Mouse (Mus musculus) MEL-GATA-1-ER (cell line): ENCODE data around the gene Vps37c.

Experiments used
- DNase-seq: peaks from one replicate; pipeline ENCODE4 v3.0.0-alpha.2; 2012; ENCODE audit warnings: low read depth; ENCODE audit errors: extremely low read depth

The Vps37c gene

DNA sequence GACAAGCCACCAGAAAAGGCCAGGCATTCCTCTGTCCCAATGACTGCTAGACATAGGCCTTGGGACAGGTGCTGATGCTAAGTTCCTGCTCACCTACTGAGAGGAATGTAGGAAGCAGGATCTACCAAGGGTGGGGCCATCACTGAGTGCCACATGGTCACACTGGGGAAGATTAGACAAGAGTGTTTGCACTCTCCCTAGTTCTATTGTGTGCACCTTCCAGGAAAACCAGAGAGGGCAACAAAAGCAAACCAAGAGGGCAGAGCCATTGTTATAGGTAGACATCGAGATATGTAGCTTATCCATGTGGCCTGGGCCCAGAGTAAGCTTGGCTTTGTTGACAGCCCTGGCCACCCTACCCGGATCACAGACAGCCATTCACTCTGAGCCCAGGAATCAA, 2.8 kb upstream of the Vps37c start:
- DNase-seq, result no peak

- no peak for DNase-seq
Observed at GRCm38 (mm10) chr19:10689470-10690166, 1.1 kb downstream of the Vps37c start.

- no peak for DNase-seq
Observed at GRCm38 (mm10) chr19:10690336-10690735, 1.8 kb downstream of the Vps37c start.

GRCm38 (mm10) chr19:10691121-10691520, 2.6 kb downstream of the Vps37c start:
- no peak for DNase-seq

DNA sequence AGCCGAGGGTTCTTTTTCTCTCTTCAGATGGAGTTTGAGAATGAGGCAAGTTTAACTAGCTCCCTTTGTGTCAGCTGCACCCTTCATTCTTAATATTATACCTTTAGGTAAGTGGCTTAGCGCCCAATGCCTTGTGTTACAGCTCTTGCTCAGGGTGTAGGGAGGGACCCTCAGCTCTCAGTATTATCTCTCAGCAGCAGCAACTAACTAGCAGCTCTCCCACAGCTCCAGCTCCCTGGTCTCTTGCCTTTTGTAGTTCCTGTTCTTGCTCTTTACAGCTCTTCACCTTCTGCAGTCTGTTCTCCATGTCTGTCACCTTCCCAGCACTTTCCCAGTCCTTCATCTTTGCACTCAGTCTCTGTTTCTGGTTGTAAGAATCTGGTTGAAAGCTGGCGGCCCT, 3.1 kb downstream of the Vps37c start:
- DNase-seq, result peak; percentile 84

DNA sequence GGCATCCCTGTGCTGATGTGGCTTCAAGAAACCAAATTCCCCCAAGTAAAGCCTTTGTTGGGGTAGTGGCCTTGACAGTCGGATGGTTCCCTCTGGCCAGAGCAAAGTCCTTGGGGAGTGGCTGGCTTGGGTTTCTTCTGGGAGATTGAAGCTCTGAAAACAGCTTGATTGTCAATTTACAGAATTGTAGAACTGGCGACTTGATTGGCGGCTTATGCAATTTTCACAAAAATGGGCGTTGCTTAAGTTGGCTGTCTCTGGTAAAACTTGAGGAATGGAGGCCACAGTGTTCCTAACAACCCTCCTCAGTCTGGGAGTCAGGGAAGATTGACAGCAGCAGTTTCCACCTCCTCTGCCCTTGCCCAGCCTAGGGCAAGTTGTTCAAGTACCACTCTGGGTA, 3.8 kb downstream of the Vps37c start:
- DNase-seq, result no peak

DNA sequence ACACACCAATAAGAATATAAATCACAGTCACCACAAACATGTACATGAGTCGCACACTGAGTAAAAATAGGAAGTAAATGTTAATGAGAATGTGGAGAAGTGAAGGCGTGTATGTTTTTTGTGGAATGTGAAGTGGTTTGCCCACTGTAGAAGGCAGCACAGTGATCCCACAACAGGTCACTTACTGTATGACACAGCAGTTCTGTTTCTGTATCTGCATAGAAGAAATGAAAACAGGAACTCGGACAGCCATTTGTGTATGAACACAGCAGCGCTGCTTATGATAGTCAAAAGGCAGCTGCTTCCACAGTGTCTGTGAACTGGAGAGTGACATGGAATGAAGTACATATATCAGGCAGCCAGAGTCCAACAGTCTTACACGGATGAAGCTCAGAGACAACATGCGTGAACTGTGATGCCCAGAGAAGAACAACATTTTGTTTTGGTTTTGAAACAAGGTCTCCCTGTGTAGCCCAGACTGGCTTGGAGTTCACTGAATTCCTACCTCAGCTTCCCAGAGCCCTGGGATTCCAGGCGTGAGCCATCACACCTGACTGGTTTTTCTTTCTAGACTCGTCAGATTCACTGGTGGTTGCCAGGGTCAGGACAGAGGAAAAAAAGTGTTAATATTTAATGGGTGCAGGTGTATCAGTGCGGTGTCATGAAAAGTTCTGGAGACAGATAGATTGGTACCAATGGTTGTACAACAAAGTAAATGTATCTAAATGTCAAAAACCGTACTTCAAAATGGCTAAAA, 5.6 kb downstream of the Vps37c start:
- no peak for DNase-seq

- DNase-seq, result no peak
Observed at GRCm38 (mm10) chr19:10695801-10696200, 7.3 kb downstream of the Vps37c start.

- DNase-seq, result no peak
Observed at GRCm38 (mm10) chr19:10698131-10698991, 9.8 kb downstream of the Vps37c start.

DNA sequence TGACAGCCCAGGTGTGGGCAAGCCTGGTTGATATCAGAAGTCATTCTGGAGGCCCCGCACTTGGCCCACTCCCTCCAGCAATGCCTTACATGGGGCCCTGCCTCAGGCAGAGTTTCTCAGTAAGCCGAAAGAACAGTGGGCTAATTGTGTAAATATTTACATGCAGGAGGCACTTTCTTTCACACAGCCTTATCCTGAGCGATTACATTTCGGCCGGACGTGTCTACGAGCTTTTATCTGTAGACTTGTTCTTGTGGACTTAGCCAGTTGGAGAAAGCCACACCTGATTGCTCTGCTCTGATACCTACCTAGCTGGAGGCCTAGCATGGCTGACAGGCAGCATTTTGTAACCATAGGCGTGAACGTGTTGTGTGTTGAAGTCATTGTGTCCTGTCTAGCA, 11.3 kb downstream of the Vps37c start:
- DNase-seq, result no peak

DNA sequence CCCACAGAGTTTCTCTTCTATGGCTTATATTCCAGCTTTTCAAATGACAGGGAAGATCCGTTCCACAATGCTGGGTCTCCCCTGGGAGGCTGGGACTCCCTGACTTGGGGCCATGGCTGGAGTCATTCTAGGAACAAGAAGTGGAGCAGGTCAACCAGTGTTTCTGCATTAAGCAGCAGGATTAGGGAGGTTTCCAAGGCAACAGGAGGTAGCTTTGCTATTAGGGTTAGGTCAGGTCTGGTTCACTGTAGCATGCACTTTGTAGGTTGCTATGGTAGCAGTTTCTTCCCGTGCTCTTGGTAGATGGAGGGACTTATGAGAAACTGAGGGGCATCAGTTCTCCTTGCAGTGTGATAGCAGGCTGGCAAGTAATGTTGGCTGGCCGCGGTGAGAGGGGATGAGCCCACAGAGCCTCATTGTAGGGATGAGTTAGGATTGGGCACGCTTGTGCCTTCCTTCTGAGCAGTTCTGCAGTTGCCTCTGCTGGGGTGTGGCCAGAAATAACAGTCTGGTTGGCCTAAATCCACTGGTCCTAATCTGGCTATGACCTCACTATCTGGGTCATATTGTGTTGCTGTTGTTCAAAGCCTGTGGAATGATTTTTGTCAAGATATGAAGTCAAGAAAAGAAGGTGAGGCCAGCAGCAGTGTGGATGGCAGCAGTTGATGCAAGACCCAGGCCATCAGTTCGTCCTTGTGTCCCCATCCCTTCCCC, 12.6 kb downstream of the Vps37c start:
- DNase-seq, result no peak

DNA sequence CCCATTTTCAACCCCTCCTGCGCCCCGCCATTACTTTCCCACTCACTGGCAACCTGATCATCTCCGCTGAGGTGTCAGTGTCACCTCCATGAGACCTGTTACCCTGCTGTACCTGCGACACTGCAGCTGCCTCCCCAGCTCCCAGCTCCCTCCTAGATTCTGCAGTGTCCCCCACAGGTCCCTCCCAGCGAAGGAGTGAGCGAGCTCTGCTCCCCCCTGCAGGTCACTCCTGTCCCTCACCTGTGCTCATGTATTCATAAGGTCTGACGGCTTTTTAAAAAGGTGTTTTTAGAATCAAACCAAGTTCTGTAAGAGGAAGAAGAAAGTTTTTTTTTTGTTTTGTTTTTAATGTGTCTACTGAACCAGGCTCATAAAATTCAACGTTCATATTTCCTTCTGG, 13.6 kb downstream of the Vps37c start:
- no peak for DNase-seq

GRCm38 (mm10) chr19:10703470-10703869, 14.9 kb downstream of the Vps37c start:
- no peak for DNase-seq

DNA sequence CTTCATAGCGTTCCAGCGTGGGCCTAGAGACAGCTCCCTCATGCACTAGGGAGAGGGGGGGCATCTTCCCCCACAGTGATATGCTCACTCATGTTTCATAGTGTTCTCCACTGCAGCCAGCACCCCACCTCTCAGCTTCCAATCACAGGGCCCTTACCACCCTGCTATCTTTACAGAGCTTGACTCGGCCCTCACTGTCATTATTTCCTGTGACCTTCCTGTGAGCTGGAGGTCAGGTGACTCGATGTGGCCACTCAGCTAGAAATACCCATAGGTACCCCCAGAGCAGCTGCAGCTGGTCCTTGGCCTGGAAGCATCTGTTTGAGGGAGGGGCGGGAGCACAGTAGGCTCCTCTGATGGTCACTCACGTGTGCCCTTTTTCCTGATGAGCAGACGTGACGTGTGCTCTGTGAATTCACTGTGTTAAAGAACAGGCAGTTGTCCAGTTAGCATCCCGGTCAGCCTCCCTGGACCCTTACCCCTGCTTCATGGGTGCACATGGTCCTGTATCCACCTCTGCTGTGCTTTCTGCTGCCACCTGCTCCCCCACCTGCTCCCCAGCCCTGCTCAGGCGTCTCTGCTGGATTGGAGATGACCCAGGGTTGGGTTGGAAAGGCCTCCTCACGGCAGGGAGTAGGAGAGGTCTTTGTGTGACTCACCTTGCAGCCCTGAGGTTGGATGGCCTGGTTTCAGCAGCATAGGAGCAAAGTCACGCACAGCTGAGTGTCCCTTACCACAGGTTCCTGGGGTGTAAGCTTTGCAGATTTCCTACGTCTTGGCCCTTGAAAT, 18.7 kb downstream of the Vps37c start:
- DNase-seq, result no peak

DNA sequence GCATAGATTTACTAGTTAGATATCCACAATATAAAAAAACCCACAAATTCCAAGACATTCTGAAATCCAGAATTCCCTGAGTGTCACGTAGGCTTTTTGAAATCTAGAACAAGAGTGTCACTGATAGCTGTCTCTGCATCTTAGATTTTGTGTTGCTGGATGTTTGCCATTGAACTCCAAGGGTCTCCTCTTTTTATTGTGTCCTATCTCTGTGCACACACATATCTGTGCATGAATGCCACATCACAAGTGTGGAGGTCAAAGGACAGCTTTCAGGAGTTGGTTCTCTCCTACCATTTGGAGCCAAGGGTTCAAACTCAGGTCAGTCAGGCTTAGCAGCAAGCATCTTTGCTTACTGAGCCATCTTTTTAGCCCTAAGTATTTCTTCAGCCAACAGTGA, 19.3 kb downstream of the Vps37c start:
- no peak for DNase-seq

- no peak for DNase-seq
Observed at GRCm38 (mm10) chr19:10708900-10709299, 20.4 kb downstream of the Vps37c start.

DNA sequence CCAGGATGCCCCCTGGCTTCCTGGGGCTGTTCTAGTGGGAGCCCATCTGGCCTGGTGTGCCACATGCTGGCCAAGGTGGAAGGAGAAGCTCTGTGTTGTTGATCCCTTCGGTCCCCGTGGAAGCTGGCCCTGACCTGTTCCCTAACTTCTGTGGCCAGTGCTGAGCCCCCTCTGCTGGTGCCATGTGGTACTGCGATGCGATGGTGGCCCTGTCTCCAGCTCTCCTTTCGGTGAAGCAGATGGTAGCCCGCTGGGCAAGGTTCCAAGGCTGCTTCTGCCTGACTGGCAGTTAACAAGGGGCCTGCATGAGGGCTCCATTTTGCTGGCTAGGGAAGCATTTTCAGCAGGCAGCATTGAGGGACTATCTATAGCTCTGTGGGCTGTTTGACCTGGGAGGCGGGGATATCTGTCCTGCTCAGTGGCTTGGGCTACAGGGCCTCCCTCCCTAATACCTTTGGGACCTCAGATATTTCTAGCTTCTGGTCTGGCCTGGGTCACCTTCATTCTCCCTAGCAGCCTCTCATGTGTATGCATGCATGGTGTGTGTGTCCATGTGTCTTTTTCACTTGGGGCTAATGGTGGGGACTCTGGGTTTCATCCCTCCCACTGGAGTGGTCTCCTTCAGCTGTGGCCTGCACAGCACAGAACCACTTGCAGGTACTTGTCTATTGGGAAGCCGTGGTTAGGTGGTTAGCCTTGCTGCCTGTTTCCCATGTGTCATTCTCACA, 21.0 kb downstream of the Vps37c start:
- peak; percentile 61 for DNase-seq

GRCm38 (mm10) chr19:10710088-10710511, 21.6 kb downstream of the Vps37c start:
- DNase-seq, result no peak

DNA sequence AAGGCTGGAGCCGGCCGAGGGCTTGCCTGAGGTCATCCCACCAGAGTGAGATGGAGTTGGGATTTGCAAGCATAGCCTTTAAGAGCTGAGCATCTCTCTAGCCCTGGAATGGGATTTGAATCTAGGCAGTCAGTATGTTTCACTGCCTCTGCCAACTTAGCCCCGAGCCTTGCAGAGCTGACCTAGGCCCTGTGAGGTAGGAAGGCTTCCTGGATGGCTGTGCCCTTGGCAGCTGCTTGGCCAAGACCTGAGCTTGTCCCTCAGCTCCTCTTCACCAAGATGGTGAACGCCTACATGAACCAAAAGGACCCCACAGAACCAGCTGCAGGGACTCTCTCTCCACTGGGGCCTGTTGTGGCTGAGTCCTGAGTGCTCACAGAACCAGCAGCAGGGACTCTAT, 22.2 kb downstream of the Vps37c start:
- DNase-seq, result no peak

GRCm38 (mm10) chr19:10712194-10712593, 23.7 kb downstream of the Vps37c start:
- DNase-seq, result no peak
